Mouse (Mus musculus) heart, adult 9 months (tissue): ENCODE results near the gene Fam117a.
"Not testable (repeated sequence)": the region's sequence is repeated elsewhere in the genome, so short reads cannot be mapped to it uniquely, and the experiment has no call there.

Experiments
- DNase-seq, 2 experiments: peaks; one replicate each; pipeline ENCODE4 v3.0.0; 2022; ENCODE audit warnings: low spot score in 2 of 2

The Fam117a gene

DNA sequence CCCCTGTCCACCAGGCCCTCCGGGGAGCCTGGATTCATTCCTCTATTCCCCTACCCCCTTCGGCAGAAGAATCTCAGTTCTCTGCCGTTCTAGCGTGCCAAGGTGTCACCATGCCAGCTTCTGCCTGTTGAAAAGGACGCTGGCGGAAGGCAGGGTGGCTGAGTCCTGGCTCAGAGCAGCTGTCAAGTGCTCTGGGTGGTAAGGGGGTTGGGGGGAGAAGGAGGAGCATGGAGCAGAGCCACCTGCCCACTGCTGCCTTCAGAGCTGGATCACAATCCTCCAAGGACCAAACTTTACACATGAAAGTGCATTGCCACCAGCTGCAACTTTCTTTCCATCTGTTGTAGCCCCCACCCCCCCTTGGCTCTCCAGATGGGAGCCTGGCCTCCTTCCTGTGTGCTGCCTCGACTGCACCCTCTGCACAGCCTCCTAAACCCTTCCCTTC is 55.4 kb downstream of the Fam117a start:
- peak; percentile 50 to 65 for DNase-seq

DNA sequence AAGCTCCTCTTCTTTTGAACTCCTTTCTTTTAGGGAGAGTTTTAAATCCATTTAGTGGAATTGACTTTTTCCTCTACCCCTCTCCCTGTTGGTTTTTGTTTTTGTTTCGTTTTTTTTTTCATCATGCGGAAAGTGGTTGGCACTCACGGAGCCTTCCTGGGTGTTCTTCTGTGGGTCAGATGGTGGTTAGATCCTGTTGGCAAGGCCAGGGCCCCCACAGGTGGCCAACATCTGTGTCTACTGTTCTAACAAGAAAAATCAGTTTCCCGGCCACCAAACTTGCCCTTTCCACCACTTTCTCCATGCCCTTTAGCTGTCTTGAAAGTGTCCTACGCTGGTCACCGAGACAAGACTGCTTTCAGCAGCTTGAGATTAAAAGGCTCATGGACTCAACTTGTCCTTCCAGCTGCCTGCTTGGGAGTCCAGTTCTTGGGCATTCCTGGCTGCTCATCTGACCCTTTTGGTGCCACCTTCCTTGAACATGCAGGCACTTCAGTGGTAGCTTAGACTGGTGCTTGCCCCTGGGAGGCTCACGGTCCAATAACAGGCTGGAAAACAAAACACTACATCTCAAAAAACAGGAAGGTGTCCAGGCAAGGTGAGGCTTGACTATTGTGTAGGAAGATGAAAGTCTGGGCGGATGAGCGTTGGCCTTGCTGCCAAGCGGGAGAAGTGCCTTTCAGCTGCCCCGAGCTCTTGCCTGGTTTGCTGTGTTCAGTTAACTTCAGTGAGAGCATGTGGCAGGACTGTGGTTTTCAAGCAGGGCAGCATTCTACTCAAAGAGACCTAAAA is 56.1 kb downstream of the Fam117a start:
- no peak for DNase-seq

DNA sequence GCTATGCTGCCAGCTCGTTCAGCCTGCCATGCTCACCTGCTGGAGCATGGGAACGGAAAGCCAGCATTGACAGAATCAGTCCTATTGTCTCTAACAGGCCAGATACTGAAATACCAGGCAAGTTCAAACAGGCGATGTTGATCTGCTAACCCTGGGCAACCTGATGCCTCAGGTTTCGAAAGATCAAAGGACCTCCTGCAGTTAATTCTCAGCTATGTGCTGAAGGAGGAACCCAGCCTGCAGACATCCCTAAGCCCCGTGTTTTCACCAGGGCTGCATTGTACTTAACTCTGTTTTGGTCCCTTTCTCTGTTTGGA is 56.6 kb downstream of the Fam117a start:
- no peak for DNase-seq

DNA sequence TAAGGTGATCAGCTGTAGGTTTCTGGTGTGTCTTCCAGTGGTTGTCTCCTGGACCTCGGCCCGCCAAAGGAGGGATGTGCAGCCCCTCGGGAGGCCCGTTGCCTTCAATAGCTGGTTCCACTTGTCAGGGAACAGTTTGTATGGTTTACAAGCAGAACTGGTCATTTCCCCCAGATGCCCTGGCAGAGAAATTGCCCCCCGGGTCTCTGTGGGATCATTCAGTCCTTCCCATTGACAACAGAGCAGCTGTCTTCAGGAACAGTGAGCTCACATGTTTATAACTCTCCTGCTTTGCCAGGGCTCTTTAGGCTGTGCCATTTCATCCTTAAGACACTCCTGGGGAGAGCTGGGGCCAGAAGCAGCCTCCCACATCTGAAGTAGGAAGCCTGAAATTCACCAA is 57.3 kb downstream of the Fam117a start:
- DNase-seq: no peak

- no peak for DNase-seq
These were observed 59.7 kb downstream of the Fam117a start for GRCm38 (mm10) chr11:95396548-95396947.

DNA sequence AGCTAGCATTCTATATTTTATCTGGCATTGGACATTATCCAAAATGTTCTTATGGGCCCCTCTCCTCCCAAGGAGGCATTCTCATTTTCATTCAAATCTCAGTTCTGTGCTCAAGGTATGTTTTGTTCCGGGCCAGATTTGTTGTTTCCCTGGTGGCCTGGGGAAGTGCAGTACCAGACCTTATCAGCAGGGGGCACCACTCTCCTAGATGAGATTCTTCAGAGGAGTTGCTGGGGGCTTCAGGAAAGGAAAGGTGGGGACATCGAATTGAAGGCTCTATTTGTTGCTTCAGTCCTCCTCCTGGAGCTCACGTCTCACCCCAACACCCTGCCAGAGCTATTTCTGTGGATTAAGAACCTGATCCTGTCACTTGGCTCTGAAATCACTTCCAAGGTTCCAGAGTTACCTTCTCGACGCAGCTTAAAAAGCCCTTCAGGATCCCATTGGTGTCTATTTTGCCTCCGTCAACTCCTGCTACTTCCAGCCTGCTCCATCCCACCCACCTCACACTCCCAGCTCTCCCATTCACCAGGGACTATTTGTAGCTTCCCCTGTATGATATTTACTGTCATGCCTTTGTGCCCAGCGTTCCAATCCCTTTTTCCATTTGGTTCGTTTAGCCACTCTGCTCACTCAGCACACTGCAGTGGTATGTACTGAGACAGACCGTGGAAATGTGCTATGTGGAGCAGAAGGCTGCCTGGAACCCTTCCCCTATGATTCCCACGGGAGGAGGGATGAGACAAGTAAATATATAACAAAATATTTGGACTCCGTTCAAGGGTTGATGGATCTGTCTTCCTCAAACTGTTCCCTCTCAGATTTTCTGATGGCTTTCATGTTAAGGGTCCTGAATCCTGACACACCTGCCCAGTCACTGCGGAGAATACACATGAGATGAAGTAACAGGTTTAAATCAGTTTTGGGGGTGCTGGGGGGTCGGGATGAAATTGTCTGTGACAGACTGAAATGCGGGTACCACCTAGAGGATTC is 61.3 kb downstream of the Fam117a start:
- peak in 1 of 2 experiments; percentile 68 for DNase-seq

- no peak for DNase-seq
These were observed 62.8 kb downstream of the Fam117a start for GRCm38 (mm10) chr11:95399520-95400020.

- DNase-seq: no peak
These were observed 64.8 kb downstream of the Fam117a start for GRCm38 (mm10) chr11:95401568-95401967.

DNA sequence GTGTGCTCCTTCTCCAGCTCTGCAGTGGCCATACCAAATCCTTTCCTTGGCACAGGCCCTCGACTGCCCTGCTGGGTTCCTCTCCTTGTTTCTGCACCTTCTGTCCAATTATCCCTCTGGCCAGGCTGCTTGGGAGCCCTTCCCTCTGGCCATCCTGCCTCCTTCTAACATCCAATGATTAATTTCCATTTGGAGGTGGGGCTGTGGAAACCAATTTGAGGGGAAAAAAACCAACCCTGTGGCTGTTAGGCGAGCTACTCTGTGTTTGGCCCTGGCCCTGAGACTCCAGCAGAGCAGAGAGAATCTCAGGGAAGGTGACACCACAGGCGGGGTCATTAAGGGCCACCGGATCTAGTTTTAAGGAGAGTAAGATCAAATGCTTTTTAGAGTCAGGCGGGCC is 65.4 kb downstream of the Fam117a start:
- DNase-seq: peak in 1 of 2 experiments; percentile 36

DNA sequence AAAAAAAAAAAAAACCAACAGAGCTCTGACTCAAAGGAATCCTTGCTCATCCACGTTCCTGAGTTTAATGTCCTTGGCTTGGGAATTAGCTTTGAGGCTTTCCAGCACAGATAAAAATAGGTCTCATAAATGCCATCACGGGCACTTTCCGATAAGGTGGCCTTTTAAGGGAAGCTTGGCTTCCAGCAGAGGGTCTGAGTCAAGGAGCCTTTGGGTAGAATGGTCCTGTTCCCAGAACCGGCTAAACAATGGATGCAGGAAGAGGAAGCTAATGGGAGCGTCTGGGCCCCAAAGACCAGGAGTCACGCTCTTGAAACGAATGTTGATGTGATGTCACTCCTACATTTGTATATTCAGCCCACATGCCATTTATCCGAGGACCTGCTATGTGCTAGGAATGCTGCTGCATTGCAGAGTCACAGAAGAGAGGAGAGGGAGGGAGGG is 65.9 kb downstream of the Fam117a start:
- DNase-seq: peak; percentile 68 to 69

- no peak for DNase-seq
These were observed 66.8 kb downstream of the Fam117a start for GRCm38 (mm10) chr11:95403382-95404340.

DNA sequence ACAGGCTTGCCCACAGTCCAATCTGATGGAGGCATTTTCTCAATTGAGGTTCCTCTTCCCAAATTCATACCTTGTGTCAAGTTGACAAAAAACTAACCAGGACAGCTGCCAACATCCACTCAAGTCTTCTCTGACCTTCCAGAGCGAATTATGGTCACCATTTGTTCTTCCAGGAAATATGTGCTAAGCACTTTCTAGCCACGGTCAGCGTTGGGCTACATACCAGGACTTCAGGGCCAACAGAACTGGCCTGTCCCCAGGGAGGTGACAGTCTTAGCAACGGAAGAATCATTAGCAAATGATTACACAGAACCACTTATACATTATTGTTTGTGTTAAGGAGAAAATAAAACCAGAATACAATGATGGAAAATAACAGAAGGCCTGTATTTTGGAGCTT is 69.0 kb downstream of the Fam117a start:
- DNase-seq: peak in 1 of 2 experiments; percentile 36

GRCm38 (mm10) chr11:95406398-95406797 is 69.6 kb downstream of the Fam117a start:
- DNase-seq: not testable (repeated sequence)

DNA sequence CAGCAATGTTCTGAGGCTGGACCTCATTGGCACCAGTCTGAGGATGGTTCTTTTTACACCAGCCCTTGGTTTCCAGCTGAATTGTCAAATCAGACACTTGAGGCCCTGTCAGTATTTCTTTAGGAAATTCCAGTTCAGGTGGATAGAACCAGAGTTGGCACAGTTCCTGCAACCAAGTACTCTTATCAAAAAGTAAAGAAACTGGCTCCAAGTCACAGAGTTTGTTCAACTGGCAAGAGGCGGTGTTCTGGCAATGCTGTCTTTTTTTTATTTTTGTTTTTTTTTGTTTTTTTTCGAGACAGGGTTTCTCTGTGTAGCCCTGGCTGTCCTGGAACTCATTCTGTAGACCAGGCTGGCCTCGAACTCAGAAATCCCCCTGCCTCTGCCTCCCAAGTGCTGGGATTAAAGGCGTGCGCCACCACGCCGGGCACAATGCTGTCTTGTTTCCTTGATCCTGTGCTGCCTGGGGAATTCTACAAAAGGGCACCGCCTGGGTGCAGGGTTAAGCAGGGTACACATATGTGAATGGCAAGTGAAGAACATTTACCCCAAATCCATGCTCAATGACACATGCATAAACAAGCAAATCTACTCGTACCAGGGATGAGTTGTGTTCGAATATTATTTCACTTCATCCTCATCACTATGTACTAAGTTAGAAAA is 72.8 kb downstream of the Fam117a start:
- no peak for DNase-seq

DNA sequence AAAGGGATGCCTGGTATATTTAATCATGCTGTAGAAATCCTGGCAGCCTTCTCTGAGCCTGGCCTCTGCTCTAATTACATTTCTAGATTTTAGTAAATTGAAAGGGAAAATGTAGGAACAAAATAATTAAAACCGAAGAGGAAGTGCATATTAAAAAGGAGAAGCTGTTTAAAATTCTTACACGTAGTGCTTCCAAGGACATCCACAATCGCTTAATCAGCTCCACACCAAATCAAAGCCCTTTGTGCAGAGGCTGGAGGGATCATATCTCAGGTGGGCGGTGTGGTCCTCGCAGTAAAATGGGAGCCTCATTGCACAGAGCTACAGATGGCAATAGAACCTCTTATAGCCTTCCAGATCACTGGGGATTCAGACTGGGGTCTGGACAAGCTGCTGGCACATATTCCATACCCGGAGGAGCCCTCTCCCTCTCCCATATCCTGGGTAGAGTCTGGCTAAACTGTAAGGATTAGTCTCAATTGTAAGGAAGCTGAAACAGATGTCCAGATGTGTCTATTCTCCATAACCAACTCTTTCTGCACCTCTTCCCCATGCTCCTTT is 74.7 kb downstream of the Fam117a start:
- no peak for DNase-seq

- DNase-seq: peak in 1 of 2 experiments; percentile 45
These were observed 75.8 kb downstream of the Fam117a start for GRCm38 (mm10) chr11:95412615-95413014.

DNA sequence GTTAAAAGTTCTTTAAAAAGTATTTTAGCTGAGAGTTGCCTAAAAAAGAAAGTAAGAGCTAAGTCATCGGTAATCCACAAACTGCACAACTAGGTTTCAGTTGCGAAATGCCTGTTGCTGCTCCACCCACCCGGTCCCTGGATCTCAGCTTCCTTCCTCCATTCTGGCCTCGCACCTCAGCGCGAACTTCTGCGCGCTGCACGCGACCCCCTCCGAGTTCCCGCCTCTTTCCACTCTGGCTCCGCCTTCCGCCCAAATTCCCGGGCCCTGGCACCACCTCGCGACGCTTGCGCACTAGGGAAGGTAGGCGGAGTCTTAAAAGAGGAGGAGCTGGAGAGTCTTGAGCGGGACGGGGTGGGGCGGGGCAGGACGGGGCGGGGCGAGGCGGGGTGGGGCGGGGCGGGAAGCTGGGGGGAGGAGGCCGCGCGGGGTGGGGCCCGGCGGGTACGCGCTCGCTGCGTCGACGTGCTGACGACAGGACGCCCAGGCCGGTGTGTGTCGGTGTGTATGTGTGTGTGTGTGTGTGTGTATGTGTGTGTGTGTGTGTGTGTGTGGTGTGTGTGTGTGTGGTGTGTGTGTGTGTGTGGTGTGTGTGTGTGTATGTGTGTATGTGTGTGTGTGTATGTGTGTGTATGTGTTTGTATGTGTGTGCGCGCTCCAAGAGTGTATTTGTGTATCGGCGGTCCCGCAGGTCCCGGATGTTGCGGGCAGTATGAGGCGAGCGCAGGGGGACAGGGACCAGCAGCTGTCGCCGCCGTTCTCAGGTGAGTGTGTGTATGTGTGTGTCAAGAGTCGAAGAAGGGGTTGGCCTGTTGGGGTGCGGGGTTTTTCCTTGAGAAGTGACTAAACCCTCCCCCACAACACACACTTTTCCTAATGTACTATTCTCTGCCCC is 77.1 kb downstream of the Fam117a start, which contains the start of gene Spop:
TSS of gene Spop (plus strand) at position 440 of the 895 bp plus-strand sequence.
- DNase-seq: peak; percentile 93

DNA sequence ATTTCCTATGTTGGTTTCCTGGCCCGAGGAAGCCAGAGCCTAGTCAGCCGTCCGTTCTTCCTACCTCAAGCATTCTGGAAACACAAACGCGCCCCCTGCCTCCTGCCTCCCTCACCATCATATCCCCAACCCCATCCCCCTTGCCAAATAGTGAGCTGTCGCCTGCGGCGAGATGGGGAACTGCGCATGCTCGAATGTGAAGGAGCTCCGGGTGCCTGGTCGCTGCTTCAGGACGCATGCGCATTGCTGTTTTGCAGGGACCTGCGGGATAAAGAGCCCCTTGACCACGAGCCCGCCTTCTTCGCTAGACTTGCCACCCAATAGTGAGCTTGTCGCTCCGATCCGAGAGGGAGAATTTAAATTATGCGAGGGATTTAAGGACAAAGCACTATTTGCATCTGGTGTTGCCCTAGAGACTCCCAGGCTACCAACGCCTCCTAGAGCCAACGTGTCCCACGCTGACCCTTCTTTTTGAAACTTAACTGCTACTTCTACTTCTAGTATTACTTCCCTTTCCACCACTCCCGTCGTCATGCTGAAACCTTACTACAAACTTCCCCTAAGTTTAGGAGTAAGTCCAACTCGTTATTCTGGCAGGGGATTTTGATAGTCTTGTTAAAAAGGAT is 77.8 kb downstream of the Fam117a start:
- DNase-seq: peak; percentile 96 to 97

DNA sequence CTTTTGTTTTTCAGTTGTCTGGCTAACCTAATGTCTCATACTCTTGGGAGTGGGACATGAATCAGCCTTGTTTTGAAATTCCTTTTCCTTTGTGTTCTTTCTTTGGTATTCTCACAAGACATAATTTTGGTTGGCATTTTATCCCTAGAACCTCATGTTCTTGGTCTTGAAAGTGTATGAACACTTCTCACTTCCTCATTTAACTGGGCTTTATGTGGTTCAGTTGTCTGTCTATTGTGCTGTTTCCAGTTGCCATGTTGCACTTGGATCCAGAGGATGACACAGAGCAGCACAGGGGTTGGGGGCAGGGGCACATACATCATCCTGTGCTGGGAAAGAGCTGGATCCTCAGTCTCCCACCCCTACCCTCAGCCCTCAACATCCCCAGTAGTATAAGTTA is 79.1 kb downstream of the Fam117a start:
- DNase-seq: no peak
